Mouse (Mus musculus) stomach, embryonic 15.5 days (tissue): ENCODE measurements around the gene Hepacam. TPM values are rescaled to one million over a fixed set of nuclear protein-coding genes. Genes with fewer than 3 reads are reported as not detected.

Experiments used
- ATAC-seq: fragments of 200-750 bp; cut with Nextera tagmentation; 2 replicates; pipeline ENCODE4 v1.8.0; 2017; ENCODE audit warnings: low read depth, moderate number of reproducible peaks, moderate TSS enrichment; ENCODE audit not compliant: insufficient read depth, low FRiP score
- H3K27ac ChIP-seq: fragments of 300-500 bp; sonication (generic); 2 replicates; pipeline ENCODE4 v1.5.1; 2015; ENCODE audit warnings: mild to moderate bottlenecking, inconsistent platforms
- H3K27me3 ChIP-seq: fragments of 300-500 bp; sonication (generic); replicated peaks from 2 replicates; pipeline ENCODE4 v1.6.1; 2015; ENCODE audit warnings: inconsistent platforms
- H3K36me3 ChIP-seq: fragments of 300-500 bp; sonication (generic); 2 replicates; pipeline ENCODE4 v1.6.1; 2015; ENCODE audit warnings: inconsistent platforms
- H3K4me1 ChIP-seq: fragments of 300-500 bp; sonication (generic); 2 replicates; pipeline ENCODE4 v1.6.1; 2015; ENCODE audit warnings: inconsistent platforms
- H3K4me2 ChIP-seq: fragments of 300-500 bp; sonication (generic); 2 replicates; pipeline ENCODE4 v1.6.1; 2015; ENCODE audit warnings: mild to moderate bottlenecking, inconsistent platforms
- H3K4me3 ChIP-seq: fragments of 300-500 bp; sonication (generic); replicated peaks from 2 replicates; pipeline ENCODE4 v1.5.1; 2015; ENCODE audit warnings: inconsistent platforms
- H3K9ac ChIP-seq: fragments of 300-500 bp; sonication (generic); 2 replicates; pipeline ENCODE4 v1.6.1; 2015; ENCODE audit warnings: inconsistent platforms
- H3K9me3 ChIP-seq: fragments of 300-500 bp; sonication (generic); 2 replicates; pipeline ENCODE4 v1.6.1; 2016; ENCODE audit warnings: inconsistent platforms
- WGBS: fragments of 180-500 bp; shearing (Covaris S2); methylation state at CpG from one replicate; pipeline ENCODE4 v1.1.7; 2015; 5-methylcytosine and 5-hydroxymethylcytosine counted together
- polyA plus RNA-seq: library from polyadenylated mRNA; unstranded; fragments of >200 nt; fragmentation: Nextera tagmentation; extraction: Ambion mirVana; gene quantifications from 2 replicates; pipeline ENCODE4 v1.2.1, GENCODE M21; 2015

Gene Hepacam
- polyA plus RNA-seq, 1 experiment from 2014 or later, result 0.06 TPM

GRCm38 (mm10) chr9:37362084-37362483 lies 5.1 kb upstream of the Hepacam start:
- Histone ChIP-seq H3K4me1 (peaks cover 6% of the 10 kb centered on the region; the same call in 1 of the 2 replicates), H3K27ac (no peak overlapping the region), H3K36me3 (no peaks in the 10 kb centered on the region), H3K4me3 (no peak overlapping the region), H3K9me3 (no peaks in the 10 kb centered on the region), H3K27me3 (no peaks in the 10 kb centered on the region), H3K9ac (no peak overlapping the region), H3K4me2 (no peak overlapping the region)
- no peak for ATAC-seq

- no peaks in the 10 kb centered on the region for H3K36me3 ChIP-seq
- H3K27ac ChIP-seq, result no peak overlapping the region
- no peaks in the 10 kb centered on the region for H3K9me3 ChIP-seq
- peaks cover 6% of the 10 kb centered on the region; the same call in 1 of the 2 replicates for H3K4me1 ChIP-seq
- no peak overlapping the region for H3K4me2 ChIP-seq
- ATAC-seq, result no peak
- 66% methylated on average over 1 of the region's 1 CpGs for WGBS
- H3K4me3 ChIP-seq, result no peak overlapping the region
- no peaks in the 10 kb centered on the region for H3K27me3 ChIP-seq
- H3K9ac ChIP-seq, result no peak overlapping the region
Observed at GRCm38 (mm10) chr9:37362881-37363280, 4.3 kb upstream of the Hepacam start.

- Histone ChIP-seq H3K4me2 (no peak overlapping the region), H3K36me3 (no peaks in the 10 kb centered on the region), H3K9ac (no peak overlapping the region), H3K27ac (no peak overlapping the region), H3K27me3 (no peaks in the 10 kb centered on the region), H3K4me1 (peaks cover 6% of the 10 kb centered on the region; the same call in 1 of the 2 replicates), H3K4me3 (no peak overlapping the region), H3K9me3 (no peaks in the 10 kb centered on the region)
- 60% methylated on average over 3 of the region's 3 CpGs for WGBS
- no peak for ATAC-seq
Observed at GRCm38 (mm10) chr9:37363551-37363950, 3.6 kb upstream of the Hepacam start.

GRCm38 (mm10) chr9:37364392-37364791 lies 2.8 kb upstream of the Hepacam start:
- no peaks in the 10 kb centered on the region for H3K9me3 ChIP-seq

GRCm38 (mm10) chr9:37365706-37366105 lies 1.4 kb upstream of the Hepacam start:
- H3K4me1 ChIP-seq, result no peaks in the 10 kb centered on the region
- H3K9me3 ChIP-seq, result no peaks in the 10 kb centered on the region
- H3K4me3 ChIP-seq, result no peak overlapping the region
- no peak overlapping the region for H3K4me2 ChIP-seq
- H3K36me3 ChIP-seq, result no peaks in the 10 kb centered on the region
- H3K9ac ChIP-seq, result no peak overlapping the region
- no peaks in the 10 kb centered on the region for H3K27me3 ChIP-seq
- WGBS, result 50% methylated on average over 5 of the region's 5 CpGs
- H3K27ac ChIP-seq, result no peak overlapping the region
- ATAC-seq, result no peak

More at GRCm38 (mm10) chr9:37364392-37364791, 2.8 kb upstream of the Hepacam start:
- Histone ChIP-seq H3K4me1 (peaks cover 3% of the 10 kb centered on the region; the same call in 1 of the 2 replicates), H3K4me2 (no peak overlapping the region), H3K36me3 (no peaks in the 10 kb centered on the region), H3K4me3 (no peak overlapping the region), H3K9ac (no peak overlapping the region), H3K27me3 (no peaks in the 10 kb centered on the region), H3K27ac (no peak overlapping the region)
- 82% methylated on average over 3 of the region's 3 CpGs for WGBS
- ATAC-seq, result no peak

GRCm38 (mm10) chr9:37368081-37368830 lies 1.1 kb downstream of the Hepacam start:
- Histone ChIP-seq H3K4me2 (no peak overlapping the region), H3K27me3 (no peaks in the 10 kb centered on the region), H3K4me3 (no peak overlapping the region), H3K9me3 (no peaks in the 10 kb centered on the region), H3K9ac (no peak overlapping the region), H3K27ac (peak overlapping the region; percentile 36; the same call in 1 of the 2 replicates), H3K4me1 (no peaks in the 10 kb centered on the region), H3K36me3 (no peaks in the 10 kb centered on the region)
- WGBS, result 61% methylated on average over 11 of the region's 11 CpGs
- peak; percentile 47; the same call in 1 of the 2 replicates for ATAC-seq

GRCm38 (mm10) chr9:37368860-37369259 lies 1.7 kb downstream of the Hepacam start:
- Histone ChIP-seq H3K9me3 (no peaks in the 10 kb centered on the region), H3K27ac (peak overlapping the region; percentile 36; the same call in 1 of the 2 replicates), H3K4me2 (no peak overlapping the region), H3K36me3 (no peaks in the 10 kb centered on the region), H3K4me1 (no peaks in the 10 kb centered on the region), H3K9ac (no peak overlapping the region), H3K4me3 (no peak overlapping the region), H3K27me3 (no peaks in the 10 kb centered on the region)
- WGBS, result 68% methylated on average over 8 of the region's 8 CpGs
- no peak for ATAC-seq

GRCm38 (mm10) chr9:37371232-37371801 lies 4.2 kb downstream of the Hepacam start:
- no peaks in the 10 kb centered on the region for H3K27me3 ChIP-seq
- no peak overlapping the region for H3K27ac ChIP-seq
- no peak for ATAC-seq
- H3K9me3 ChIP-seq, result no peaks in the 10 kb centered on the region
- H3K9ac ChIP-seq, result no peak overlapping the region
- H3K4me2 ChIP-seq, result no peak overlapping the region
- H3K4me1 ChIP-seq, result no peaks in the 10 kb centered on the region
- WGBS, result 76% methylated on average over 7 of the region's 7 CpGs
- no peak overlapping the region for H3K4me3 ChIP-seq
- H3K36me3 ChIP-seq, result no peaks in the 10 kb centered on the region

- Histone ChIP-seq H3K9me3 (no peaks in the 10 kb centered on the region), H3K9ac (no peak overlapping the region), H3K4me2 (no peak overlapping the region), H3K4me1 (no peaks in the 10 kb centered on the region), H3K27me3 (no peaks in the 10 kb centered on the region), H3K27ac (no peak overlapping the region), H3K4me3 (no peak overlapping the region), H3K36me3 (no peaks in the 10 kb centered on the region)
- ATAC-seq, result no peak
- 89% methylated on average over 5 of the region's 5 CpGs for WGBS
Observed at GRCm38 (mm10) chr9:37375718-37376117, 8.6 kb downstream of the Hepacam start.

GRCm38 (mm10) chr9:37383161-37383560 lies 16.0 kb downstream of the Hepacam start:
- Histone ChIP-seq H3K4me1 (no peaks in the 10 kb centered on the region), H3K36me3 (no peaks in the 10 kb centered on the region), H3K4me2 (no peak overlapping the region), H3K4me3 (no peak overlapping the region), H3K27me3 (peaks cover 7% of the 10 kb centered on the region), H3K9me3 (no peaks in the 10 kb centered on the region), H3K9ac (no peak overlapping the region), H3K27ac (no peak overlapping the region)
- 91% methylated on average over 6 of the region's 6 CpGs for WGBS
- no peak for ATAC-seq

GRCm38 (mm10) chr9:37384284-37385182 lies 17.4 kb downstream of the Hepacam start:
- 7% methylated on average over 54 of the region's 54 CpGs for WGBS
- H3K36me3 ChIP-seq, result no peaks in the 10 kb centered on the region
- no peak overlapping the region for H3K27ac ChIP-seq
- H3K9me3 ChIP-seq, result no peaks in the 10 kb centered on the region
- H3K4me1 ChIP-seq, result no peaks in the 10 kb centered on the region
- peak overlapping the region; percentile 86 for H3K4me2 ChIP-seq
- H3K9ac ChIP-seq, result peak overlapping the region; percentile 37; the same call in 1 of the 2 replicates
- ATAC-seq, result peak; percentile 81
- peak overlapping the region; percentile 43 for H3K4me3 ChIP-seq
- peaks cover 7% of the 10 kb centered on the region for H3K27me3 ChIP-seq
